Mouse (Mus musculus): ENCODE results near the gene Hoxb3.

DNA sequence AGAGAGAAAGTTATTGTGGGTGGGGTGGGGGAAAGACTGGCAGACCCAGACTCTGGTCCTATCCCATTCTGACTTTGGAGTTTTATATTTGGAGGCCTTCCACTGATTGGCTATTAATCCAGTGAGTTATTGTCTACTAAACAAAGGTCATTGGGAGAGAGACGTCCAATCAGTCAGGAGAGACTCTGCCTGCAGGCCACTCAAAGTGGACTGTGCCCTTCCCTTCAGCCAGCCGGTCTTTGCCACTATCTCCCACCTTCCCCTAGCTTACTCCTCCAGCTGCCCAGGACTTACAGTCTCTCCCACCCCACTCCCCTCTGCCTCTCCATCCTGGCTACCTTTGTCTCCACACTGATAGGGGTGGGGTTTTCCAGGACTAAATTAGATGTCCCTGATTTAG is 13.5 kb downstream of the Hoxb3 start:
- TF ChIP-seq CTCF (IDR thresholded peaks at IDR 0.05; ENCODE audit: low read depth) (no peak), EP300 (IDR thresholded peaks at IDR 0.05; ENCODE audit: low read depth) (no peak)
